Mouse (Mus musculus) layer of hippocampus, postnatal 36 days (tissue): Measurements from ENCODE around the gene Traf1. TPM values are rescaled to one million over a fixed set of nuclear protein-coding genes. Genes with fewer than 3 reads are reported as not detected.

Source experiments
- DNase-seq, 2 experiments: peaks; one replicate each; pipeline ENCODE4 v3.0.0; 2022
- total RNA-seq, 2 experiments: library from RNA; stranded (reverse); gene quantifications; 2 replicates each; pipeline ENCODE4 v1.2.3; 2021

Gene Traf1
- total RNA-seq, 2 experiments from 2014 or later, result 2.2 to 3.0 TPM

GRCm38 (mm10) chr2:34901726-34902125, 59.8 kb downstream of the Traf1 start:
- no peak for DNase-seq

- no peak for DNase-seq
These were observed 61.2 kb downstream of the Traf1 start for GRCm38 (mm10) chr2:34900412-34900811.

- no peak for DNase-seq
These were observed 61.9 kb downstream of the Traf1 start for GRCm38 (mm10) chr2:34899682-34900081.

- no peak for DNase-seq
These were observed 63.8 kb downstream of the Traf1 start for GRCm38 (mm10) chr2:34897820-34898219.

GRCm38 (mm10) chr2:34896821-34897460, 64.6 kb downstream of the Traf1 start:
- no peak for DNase-seq

GRCm38 (mm10) chr2:34895503-34896113, 66.0 kb downstream of the Traf1 start:
- no peak for DNase-seq

GRCm38 (mm10) chr2:34893950-34894349, 67.6 kb downstream of the Traf1 start:
- no peak for DNase-seq

Other genes with a start within 250 kb of the Traf1 start
- gene Gapvd1, start 206.5 kb downstream of the Traf1 start, total RNA-seq, result 100 to 1,000 TPM; 106 TPM
- 100 to 1,000 TPM; 389 to 507 TPM for gene Hspa5, start 189.8 kb downstream of the Traf1 start, total RNA-seq
- 10 to 100 TPM; 32.8 to 38.1 TPM for gene Rabepk, start 161.9 kb downstream of the Traf1 start, total RNA-seq
- gene Fbxw2, start 135.5 kb downstream of the Traf1 start, total RNA-seq, result 10 to 100 TPM; 77.4 to 83.4 TPM
- gene Gm34653, start 128.8 kb downstream of the Traf1 start, total RNA-seq, result not detected
- under 1 TPM; 0.18 to 0.40 TPM for gene Cutal, start 87.4 kb downstream of the Traf1 start, total RNA-seq
- gene Psmd5, start 86.8 kb downstream of the Traf1 start, total RNA-seq, result 10 to 100 TPM; 40.3 to 44.3 TPM
- 1 to 10 TPM; 1.1 to 1.3 TPM for gene Phf19, start 47.7 kb downstream of the Traf1 start, total RNA-seq
- gene Hc, start 99.7 kb upstream of the Traf1 start, total RNA-seq, result not detected
- under 1 TPM in 1 of 2 experiments, not detected in 1; 0.55 TPM for gene AI182371, start 139.8 kb upstream of the Traf1 start, total RNA-seq
- gene Cntrl, start 147.7 kb upstream of the Traf1 start, total RNA-seq, result 10 to 100 TPM in 1 of 2 experiments, 1 to 10 TPM in 1; 9.9 to 11.1 TPM
- gene Rab14, start 239.3 kb upstream of the Traf1 start, total RNA-seq, result 100 to 1,000 TPM; 234 to 236 TPM